Comparison of ENCODE assay signal across 30 mouse cellular contexts in the genomic region with DNA sequence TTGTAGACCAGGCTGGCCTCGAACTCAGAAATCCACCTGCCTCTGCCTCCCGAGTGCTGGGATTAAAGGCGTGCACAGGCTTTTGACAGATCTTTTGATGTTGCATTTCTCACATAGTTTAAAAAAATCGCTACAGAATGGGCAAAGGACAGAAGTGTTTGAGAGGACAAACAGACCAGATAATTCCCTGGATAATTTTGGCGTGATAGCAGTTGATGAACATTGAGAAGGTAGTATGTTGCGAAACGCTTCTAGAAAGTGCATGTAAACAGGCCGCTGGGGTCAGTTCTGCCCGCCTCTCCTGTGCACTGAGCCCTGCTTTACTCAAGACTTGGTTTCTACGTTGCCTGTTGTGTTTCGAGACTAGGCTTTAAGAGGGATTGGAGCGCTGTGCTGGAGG.
"Had no signal": no experiment of that assay in that cellular context is flagged by ENCODE, and none has a peak within 500 bp of the region (broad histone marks: within the 10 kb centered on the region; RNA-seq: fewer than 3 reads in every experiment).

No protein-coding gene starts in this region.

- ATAC-seq: lung, postnatal 0 days; midbrain, embryonic 13.5 days; midbrain, embryonic 15.5 days; midbrain, embryonic 16.5 days had no signal

- H3K27ac ChIP-seq: left cerebral cortex, adult 2 months; limb, embryonic 10.5 days; limb, embryonic 12.5 days; limb, embryonic 13.5 days; limb, embryonic 15.5 days; liver, embryonic 13.5 days; liver, embryonic 14.5 days; liver, embryonic 15.5 days; lung, embryonic 15.5 days; macrophage; midbrain, embryonic 10.5 days; midbrain, embryonic 12.5 days; midbrain, embryonic 13.5 days; midbrain, embryonic 15.5 days; neural tube, embryonic 12.5 days had no signal

- H3K9ac ChIP-seq: limb, embryonic 12.5 days; limb, embryonic 13.5 days; limb, embryonic 15.5 days; liver, embryonic 13.5 days; liver, embryonic 14.5 days; liver, embryonic 15.5 days; lung, embryonic 14.5 days; lung, embryonic 15.5 days; midbrain, embryonic 12.5 days; midbrain, embryonic 13.5 days; midbrain, embryonic 15.5 days; neural tube, embryonic 12.5 days had no signal

- DNase-seq: layer of hippocampus, postnatal 36 days; left cerebral cortex, postnatal 4 days; liver, embryonic 13.5 days; lung, adult 18-20 months; lung, adult 2 months; lung, embryonic 14.5 days; lung, postnatal 10 days; lung, postnatal 14 days; lung, postnatal 36 days; lung, postnatal 4 days; midbrain, embryonic 14.5 days had no signal

- H3K4me2 ChIP-seq: limb, embryonic 12.5 days; limb, embryonic 13.5 days; limb, embryonic 15.5 days; liver, embryonic 13.5 days; liver, embryonic 15.5 days; lung, embryonic 14.5 days; lung, embryonic 15.5 days; midbrain, embryonic 11.5 days; midbrain, embryonic 12.5 days; midbrain, embryonic 13.5 days; midbrain, embryonic 15.5 days; neural tube, embryonic 12.5 days had no signal

- H3K9me3 ChIP-seq: limb, embryonic 10.5 days; limb, embryonic 12.5 days; limb, embryonic 13.5 days; limb, embryonic 15.5 days; liver, embryonic 13.5 days; liver, embryonic 15.5 days; lung, embryonic 15.5 days; megakaryocyte, embryonic 14.5 days; midbrain, embryonic 10.5 days; midbrain, embryonic 12.5 days; midbrain, embryonic 15.5 days; neural tube, embryonic 12.5 days had no signal

- H3K27me3 ChIP-seq: limb, embryonic 12.5 days; limb, embryonic 13.5 days; limb, embryonic 15.5 days; liver, embryonic 13.5 days; liver, embryonic 15.5 days; lung, embryonic 15.5 days; megakaryocyte, embryonic 14.5 days; midbrain, embryonic 12.5 days; midbrain, embryonic 13.5 days; midbrain, embryonic 15.5 days; neural tube, embryonic 12.5 days had no signal

- H3K4me3 ChIP-seq: left cerebral cortex, adult 2 months; limb, embryonic 10.5 days; limb, embryonic 12.5 days; limb, embryonic 13.5 days; limb, embryonic 15.5 days; liver, embryonic 13.5 days; liver, embryonic 15.5 days; lung, embryonic 15.5 days; megakaryocyte, embryonic 14.5 days; midbrain, embryonic 10.5 days; midbrain, embryonic 12.5 days; midbrain, embryonic 13.5 days; midbrain, embryonic 15.5 days; myocyte; neural tube, embryonic 12.5 days had no signal

- H3K4me1 ChIP-seq: limb, embryonic 12.5 days; limb, embryonic 13.5 days; lung, embryonic 15.5 days; midbrain, embryonic 10.5 days; midbrain, embryonic 12.5 days had no signal
